Mouse (Mus musculus) ES-Bruce4 (cell line): Measurements from ENCODE around the gene Prlr.

ENCODE experiments used
- CTCF ChIP-seq: IDR thresholded peaks from one replicate; pipeline ENCODE4 v1.8.1; 2011; ENCODE audit warnings: low read depth, low read length
- EP300 ChIP-seq: IDR thresholded peaks from 2 replicates; pipeline ENCODE4 v1.6.1; 2011; ENCODE audit warnings: low read depth, low read length; ENCODE audit not compliant: insufficient read depth
- POLR2A ChIP-seq: IDR thresholded peaks from one replicate; pipeline ENCODE4 v1.8.1; 2011; ENCODE audit warnings: low read length; ENCODE audit not compliant: insufficient read depth

DNA sequence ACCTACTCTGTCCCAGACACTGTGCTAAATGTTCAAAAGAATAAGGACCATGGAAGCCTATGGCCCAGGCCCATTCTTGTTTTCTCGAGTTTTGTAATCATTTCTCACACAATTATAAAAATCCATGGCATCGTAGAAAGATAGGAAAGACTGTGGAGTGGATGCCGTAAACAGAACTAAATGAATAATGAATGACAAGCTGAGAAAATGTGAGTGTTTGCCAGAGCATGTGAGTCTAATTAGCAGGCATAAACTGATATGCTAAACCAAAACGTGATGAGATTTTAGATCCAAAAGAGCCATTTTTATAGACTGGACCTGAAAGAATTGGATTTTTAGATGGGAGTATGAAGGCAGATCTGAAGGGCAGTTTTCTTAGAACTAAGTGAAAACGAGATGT lies 87.8 kb downstream of the Prlr start:
- TF ChIP-seq CTCF (no peak), POLR2A (no peak), EP300 (no peak)
